Mouse (Mus musculus) cortical plate, adult 2 months (tissue): Measurements from ENCODE around the gene Sim1. TPM values are rescaled to one million over a fixed set of nuclear protein-coding genes. Genes with fewer than 3 reads are reported as not detected.

Experiments used
- H3K27ac ChIP-seq: fragments of 200-500 bp; 2 replicates; pipeline ENCODE4 v1.5.1; 2012; ENCODE audit warnings: low read length, control low read depth, inconsistent platforms; ENCODE audit not compliant: insufficient read depth
- H3K4me1 ChIP-seq: fragments of 200-500 bp; 2 replicates; pipeline ENCODE4 v1.6.1; 2011; ENCODE audit warnings: low read length; ENCODE audit not compliant: control insufficient read depth, insufficient read depth
- H3K4me3 ChIP-seq: fragments of 200-500 bp; 2 replicates; pipeline ENCODE4 v1.5.1; 2011; ENCODE audit warnings: mild to moderate bottlenecking, low read length, control low read depth; ENCODE audit not compliant: insufficient read depth
- CTCF ChIP-seq: fragments of 200-500 bp; IDR thresholded peaks from 2 replicates; pipeline ENCODE4 v1.5.1; 2011; ENCODE audit warnings: mild to moderate bottlenecking, control low read depth, low read length; ENCODE audit not compliant: insufficient read depth; ENCODE audit errors: extremely low read depth
- POLR2A ChIP-seq: fragments of 200-500 bp; IDR thresholded peaks from 2 replicates; pipeline ENCODE4 v1.6.1; 2011; ENCODE audit warnings: mild to moderate bottlenecking, low read length, control low read depth; ENCODE audit not compliant: insufficient read depth; ENCODE audit errors: extremely low read depth
- polyA plus RNA-seq: library from polyadenylated mRNA; depleted of rRNA; stranded (reverse); fragments of >200 nt; gene quantifications from 2 replicates; pipeline ENCODE4 v1.2.3, GENCODE M21; 2012

The Sim1 gene
- polyA plus RNA-seq, 1 experiment = not detected

DNA sequence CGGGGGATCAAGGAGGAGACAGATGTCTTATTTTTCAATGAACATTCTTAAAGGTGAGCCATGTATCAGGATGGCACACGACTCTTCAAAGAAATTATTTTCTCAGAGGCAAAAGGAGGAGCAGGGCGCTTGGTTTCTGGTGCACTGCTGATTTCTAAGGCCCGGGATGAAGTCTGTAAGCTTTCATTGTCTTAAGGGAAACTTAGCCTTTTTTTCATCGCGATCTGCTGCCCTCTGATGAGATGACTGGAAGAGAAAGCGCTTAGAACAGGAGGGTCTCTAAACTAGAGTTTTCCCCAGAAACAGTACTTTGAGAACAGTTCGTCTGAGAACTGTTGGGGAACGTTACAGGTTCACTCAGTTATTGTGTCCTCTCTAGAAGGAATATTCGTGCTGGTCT lies 1.0 kb upstream of the Sim1 start:
- Histone ChIP-seq H3K27ac (no peak overlapping the region), H3K4me1 (no peaks in the 10 kb centered on the region), H3K4me3 (no peak overlapping the region)
- no peak for TF ChIP-seq POLR2A
- no peak for TF ChIP-seq CTCF

DNA sequence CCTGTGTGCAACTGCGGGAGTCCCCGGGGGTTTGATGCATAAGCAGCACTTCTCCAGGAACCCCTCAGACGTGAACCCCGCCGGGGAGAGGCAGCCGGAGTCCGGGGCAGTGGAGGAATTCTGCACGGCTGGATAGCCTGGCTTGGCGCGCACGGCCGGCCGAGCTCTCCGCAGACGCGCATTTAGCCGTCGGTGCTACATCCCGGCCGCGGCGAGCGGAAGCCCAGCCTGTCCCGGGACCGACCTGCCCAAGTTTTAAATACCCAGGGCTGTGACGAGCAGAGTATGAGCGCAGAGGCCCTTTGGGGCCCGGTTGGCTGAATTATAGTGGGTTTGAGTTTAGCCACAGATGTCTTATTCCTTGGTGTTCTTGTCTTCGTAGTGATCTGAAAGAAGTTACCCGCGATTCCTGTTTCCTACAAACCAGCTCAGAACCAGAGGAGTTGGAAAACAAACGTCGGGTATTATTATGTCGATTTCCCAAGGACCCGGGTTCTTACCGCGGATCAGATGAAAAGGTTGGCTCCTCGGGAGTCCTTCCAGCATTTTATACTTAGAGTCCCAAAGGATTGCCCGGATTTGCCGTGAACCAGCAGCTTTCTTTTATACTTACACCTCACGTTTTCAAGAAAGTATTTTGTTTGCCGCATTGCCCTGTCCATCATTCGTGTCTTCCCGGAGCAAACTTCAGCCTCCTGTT lies 687 bp downstream of the Sim1 start:
- Histone ChIP-seq H3K4me1 (no peaks in the 10 kb centered on the region), H3K27ac (no peak overlapping the region), H3K4me3 (no peak overlapping the region)
- TF ChIP-seq CTCF (no peak), POLR2A (no peak)

DNA sequence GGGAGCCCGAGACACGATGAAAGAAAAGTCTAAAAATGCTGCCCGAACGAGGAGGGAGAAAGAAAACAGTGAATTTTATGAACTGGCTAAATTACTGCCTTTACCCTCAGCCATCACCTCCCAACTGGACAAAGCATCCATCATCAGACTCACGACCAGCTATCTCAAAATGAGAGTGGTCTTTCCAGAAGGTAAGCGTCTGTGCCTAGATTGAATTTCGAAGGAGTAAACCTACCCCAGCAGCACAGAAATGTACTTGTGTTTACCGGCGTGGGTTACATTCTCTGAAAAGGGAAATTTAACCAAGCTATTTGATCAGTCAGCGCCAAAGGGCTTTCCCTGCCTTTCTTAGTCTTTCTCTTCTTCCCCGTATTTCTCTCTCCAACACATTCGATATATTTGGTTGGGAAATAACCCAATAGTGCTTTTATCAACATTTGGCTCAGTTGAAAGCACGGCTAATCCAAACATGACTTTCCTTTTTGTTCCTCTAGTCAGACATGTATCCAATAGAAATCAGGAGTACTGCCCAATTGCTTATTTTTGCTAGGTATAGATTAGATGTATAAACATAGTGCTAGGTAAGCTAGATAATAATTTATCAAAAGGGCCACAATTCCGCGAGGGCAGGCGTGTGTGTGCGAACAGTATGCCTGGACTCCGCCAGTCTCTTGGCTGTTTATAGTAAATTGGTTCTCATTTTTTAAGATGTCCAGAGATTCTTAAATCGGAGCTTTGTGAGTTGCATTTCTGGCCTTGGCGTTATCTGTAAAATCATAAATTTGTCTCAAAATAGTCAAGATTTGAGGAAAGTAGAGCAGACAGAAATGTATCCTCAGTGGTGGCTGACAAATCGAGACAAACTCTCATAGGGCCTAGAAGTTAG lies 1.6 kb downstream of the Sim1 start:
- no peak for TF ChIP-seq POLR2A
- no peak for TF ChIP-seq CTCF
- H3K27ac ChIP-seq = no peak overlapping the region
- no peak overlapping the region for H3K4me3 ChIP-seq
- H3K4me1 ChIP-seq = no peaks in the 10 kb centered on the region

- Histone ChIP-seq H3K4me3 (no peak overlapping the region), H3K27ac (no peak overlapping the region), H3K4me1 (no peaks in the 10 kb centered on the region)
- TF ChIP-seq CTCF = no peak
- TF ChIP-seq POLR2A = no peak
Measured at GRCm38 (mm10) chr10:50896767-50897390, 2.3 kb downstream of the Sim1 start.

DNA sequence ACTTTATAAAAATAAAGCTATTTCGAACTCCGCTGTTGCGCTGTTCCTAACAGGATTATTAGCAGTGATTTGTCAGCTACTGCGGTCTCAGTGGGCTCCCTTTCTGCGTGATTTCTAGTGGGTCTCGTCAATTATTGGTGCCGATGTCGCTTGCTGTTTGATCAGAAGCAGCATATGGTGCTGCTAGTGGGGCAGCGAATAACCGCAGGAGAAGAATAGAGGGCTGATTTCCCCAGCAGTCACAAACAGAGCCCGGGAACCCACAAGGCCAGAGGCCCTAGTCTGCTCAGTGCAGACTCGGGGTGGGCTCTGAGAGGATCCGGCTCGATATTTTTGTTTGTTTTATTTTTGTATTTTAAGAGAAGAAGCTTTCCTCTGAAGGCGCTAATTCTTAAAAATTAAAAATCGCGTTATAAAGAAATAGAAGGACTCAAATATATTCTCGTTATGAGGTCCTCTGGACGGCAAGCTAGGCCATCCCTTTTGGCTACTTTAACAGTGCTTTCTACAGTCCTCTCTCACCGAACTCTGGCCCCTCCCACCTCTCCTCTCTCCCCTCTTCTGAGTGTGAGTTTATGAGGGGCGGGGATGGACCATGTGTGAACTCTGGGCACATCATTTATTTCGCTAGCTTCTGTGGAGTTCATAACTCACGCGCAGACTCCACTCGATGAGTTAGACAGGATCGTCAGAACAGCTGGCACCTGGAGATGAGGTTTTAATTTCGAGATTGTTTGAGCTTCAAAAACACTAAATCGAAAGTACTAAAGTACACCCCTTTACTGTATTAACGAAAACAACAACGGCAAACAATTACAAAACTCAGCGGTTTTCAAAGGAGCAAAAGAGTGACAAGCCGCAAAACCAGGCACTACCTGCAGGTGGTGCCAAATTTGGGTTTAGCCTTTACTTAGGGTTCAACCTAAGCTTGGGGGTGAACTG lies 3.2 kb downstream of the Sim1 start:
- TF ChIP-seq POLR2A (no peak), CTCF (0 out of 2 replicates have a peak, but pooled peaks have one; percentile 2)
- H3K4me1 ChIP-seq = no peaks in the 10 kb centered on the region
- H3K4me3 ChIP-seq = no peak overlapping the region
- no peak overlapping the region for H3K27ac ChIP-seq

DNA sequence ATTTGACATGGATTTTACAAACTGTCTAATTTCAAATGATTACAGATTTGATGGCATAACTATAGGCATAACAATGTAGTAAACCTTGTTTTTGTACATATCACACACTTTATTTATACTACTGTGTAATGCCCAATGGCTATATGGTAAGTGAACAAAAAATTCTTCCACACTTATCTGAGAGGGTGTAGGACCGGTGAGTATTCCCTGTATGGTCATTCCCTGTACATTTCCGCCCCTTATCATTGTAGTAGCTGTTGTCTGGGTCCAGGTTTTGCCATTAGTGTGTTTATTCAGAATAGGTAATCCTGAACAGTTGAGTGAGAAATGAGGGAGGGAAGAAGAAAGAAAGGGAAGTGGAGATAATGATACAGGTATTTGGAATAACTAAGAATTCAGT lies 4.1 kb downstream of the Sim1 start:
- H3K27ac ChIP-seq = no peak overlapping the region
- H3K4me3 ChIP-seq = no peak overlapping the region
- no peaks in the 10 kb centered on the region for H3K4me1 ChIP-seq
- TF ChIP-seq CTCF (no peak), POLR2A (no peak)

DNA sequence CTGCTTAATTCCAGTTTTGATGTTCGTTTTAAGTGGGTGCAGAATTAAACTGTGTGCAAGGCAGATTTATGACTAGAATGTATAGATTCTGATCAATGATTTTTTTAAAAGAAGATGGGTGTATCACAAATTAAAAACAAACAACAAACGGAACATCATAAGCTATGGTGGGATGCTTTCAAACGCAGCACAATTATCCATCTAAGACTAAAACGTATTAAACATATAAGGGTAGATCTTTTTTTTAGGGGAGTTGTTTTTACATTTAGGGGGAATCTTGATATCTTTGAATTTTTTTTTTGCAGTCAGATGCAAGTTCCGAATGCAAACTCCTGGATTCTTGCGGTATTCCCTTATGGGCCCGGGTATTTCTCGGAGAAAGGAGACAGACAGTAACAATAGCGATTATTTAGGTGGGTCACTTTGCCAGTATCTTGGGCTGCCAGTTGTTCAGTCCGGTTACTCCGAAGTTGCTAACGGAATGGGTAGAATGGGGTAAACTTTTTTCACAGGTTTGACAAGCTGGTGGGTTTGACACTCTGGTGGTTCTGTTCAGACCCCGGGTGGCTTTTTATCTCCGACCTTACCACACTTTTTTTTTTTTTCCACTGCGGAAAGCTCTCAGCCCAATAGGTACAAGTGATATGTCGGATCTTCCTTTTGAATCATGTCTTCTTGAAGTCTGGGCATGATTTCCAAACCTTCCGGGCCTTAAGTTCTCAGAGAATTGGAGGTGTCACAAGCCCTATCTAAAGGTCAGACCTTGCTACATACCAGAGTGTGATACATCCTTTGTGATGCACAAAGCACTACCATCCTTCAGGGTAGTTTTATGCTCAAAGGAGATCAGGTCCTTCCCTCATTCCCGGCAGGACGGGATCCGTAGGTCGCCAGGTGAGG lies 5.5 kb downstream of the Sim1 start:
- Histone ChIP-seq H3K4me3 (no peak overlapping the region), H3K27ac (no peak overlapping the region), H3K4me1 (no peaks in the 10 kb centered on the region)
- TF ChIP-seq CTCF = no peak
- TF ChIP-seq POLR2A = no peak

GRCm38 (mm10) chr10:50900746-50901600 lies 6.4 kb downstream of the Sim1 start:
- Histone ChIP-seq H3K4me1 (no peaks in the 10 kb centered on the region), H3K27ac (no peak overlapping the region), H3K4me3 (no peak overlapping the region)
- no peak for TF ChIP-seq POLR2A
- no peak for TF ChIP-seq CTCF
